ENCODE assay signal across 30 mouse cellular contexts in genomic region chr8:90046779-90047178, GRCm38 (mm10).
A peak's percentile ranks its signal among the peaks of the same experiment; 100 is the strongest.
DNase-seq lines count a peak whose midpoint lies in the region; ATAC-seq and TF ChIP-seq lines count a peak whose summit lies in the region.
"Had no signal": no experiment of that assay in that cellular context is flagged by ENCODE, and none has a peak within 500 bp of the region (broad histone marks: within the 10 kb centered on the region; RNA-seq: fewer than 3 reads in every experiment).

No protein-coding gene starts in this region.

- no peak overlapping the region for H3K27ac ChIP-seq in forebrain, postnatal 0 days (ENCODE audit: low read depth, low read length)
- no peak overlapping the region for H3K27ac ChIP-seq in forebrain, embryonic 13.5 days
- no peak overlapping the region for H3K27ac ChIP-seq in heart, embryonic 13.5 days (replicated peaks)
- H3K27ac ChIP-seq in heart, embryonic 12.5 days (ENCODE audit: poor library complexity, severe bottlenecking) = no peak overlapping the region
- H3K27ac ChIP-seq: embryonic facial prominence, embryonic 13.5 days; gastrocnemius, adult 2 months; hindbrain, embryonic 14.5 days; limb, embryonic 10.5 days; limb, embryonic 15.5 days; liver, embryonic 14.5 days; midbrain, embryonic 10.5 days; neural tube, embryonic 12.5 days had no signal

- no peaks in the 10 kb centered on the region for H3K36me3 ChIP-seq in forebrain, postnatal 0 days (ENCODE audit: insufficient read depth)
- H3K36me3 ChIP-seq in forebrain, embryonic 13.5 days (ENCODE audit: poor library complexity, severe bottlenecking) = no peaks in the 10 kb centered on the region
- H3K36me3 ChIP-seq in heart, embryonic 13.5 days = no peaks in the 10 kb centered on the region
- no peaks in the 10 kb centered on the region for H3K36me3 ChIP-seq in heart, embryonic 12.5 days
- H3K36me3 ChIP-seq: embryonic facial prominence, embryonic 13.5 days; limb, embryonic 10.5 days; limb, embryonic 15.5 days; midbrain, embryonic 10.5 days; neural tube, embryonic 12.5 days had no signal

- ATAC-seq in forebrain, postnatal 0 days = peak; percentile 20; the same call in 1 of the 2 replicates
- no peak for ATAC-seq in forebrain, embryonic 13.5 days
- ATAC-seq in heart, embryonic 13.5 days (ENCODE audit: extremely low read depth, insufficient number of reproducible peaks, low FRiP score, low TSS enrichment) = no peak
- no peak for ATAC-seq in heart, embryonic 12.5 days (ENCODE audit: insufficient number of reproducible peaks, low FRiP score)
- no peak for ATAC-seq in megakaryocyte progenitor cell, adult 5-6 weeks (replicated peaks; ENCODE audit: poor library complexity)
- ATAC-seq: intestine, postnatal 0 days; midbrain, embryonic 16.5 days; Patski had no signal

- TF ChIP-seq POLR2A in brain, embryonic 14.5 days (IDR thresholded peaks at IDR 0.05; ENCODE audit: borderline replicate concordance, extremely low read depth, insufficient read depth, insufficient read length, poor library complexity, severe bottlenecking) = no peak

- no peak for TF ChIP-seq CTCF in forebrain, postnatal 0 days (IDR thresholded peaks at IDR 0.05; ENCODE audit: low read depth)
- no peak for TF ChIP-seq CTCF in brain, embryonic 14.5 days (IDR thresholded peaks at IDR 0.05; ENCODE audit: borderline replicate concordance, extremely low read depth, insufficient read depth, insufficient read length)

- H3K9me3 ChIP-seq in forebrain, postnatal 0 days (ENCODE audit: low read length) = no peaks in the 10 kb centered on the region
- H3K9me3 ChIP-seq in forebrain, embryonic 13.5 days (replicated peaks) = no peaks in the 10 kb centered on the region
- no peaks in the 10 kb centered on the region for H3K9me3 ChIP-seq in heart, embryonic 13.5 days
- no peaks in the 10 kb centered on the region for H3K9me3 ChIP-seq in heart, embryonic 12.5 days (replicated peaks)
- H3K9me3 ChIP-seq: embryonic facial prominence, embryonic 13.5 days; limb, embryonic 10.5 days; limb, embryonic 15.5 days; midbrain, embryonic 10.5 days; neural tube, embryonic 12.5 days had no signal

- H3K4me2 ChIP-seq in forebrain, postnatal 0 days (ENCODE audit: low read depth) = no peak overlapping the region
- no peak overlapping the region for H3K4me2 ChIP-seq in forebrain, embryonic 13.5 days
- H3K4me2 ChIP-seq in heart, embryonic 13.5 days = peak overlapping the region; percentile 33
- no peak overlapping the region for H3K4me2 ChIP-seq in heart, embryonic 12.5 days
- H3K4me2 ChIP-seq: embryonic facial prominence, embryonic 13.5 days; hindbrain, embryonic 14.5 days; limb, embryonic 15.5 days; neural tube, embryonic 12.5 days had no signal

- peak; percentile 35 for DNase-seq in forebrain, postnatal 0 days
- peak; percentile 66 for DNase-seq in brain, embryonic 14.5 days (ENCODE audit: low read depth)
- DNase-seq in heart, postnatal 10 days = peak; percentile 19 to 61
- DNase-seq: adrenal gland, postnatal 10 days; cerebellum, adult 11-12 months; cerebellum, adult 9-11 months; embryo, embryonic 11 days; gastrocnemius, adult 2 months; gastrocnemius, postnatal 36 days; kidney, adult 9 months; kidney, postnatal 10 days; layer of hippocampus, adult 9-11 months; lung, adult 2 months; lung, postnatal 10 days; thymus, postnatal 4 days had no signal

- 21% methylated on average over 9 of the region's 9 CpGs for WGBS in forebrain, postnatal 0 days
- WGBS in forebrain, embryonic 13.5 days = 17% methylated on average over 9 of the region's 9 CpGs
- 35% methylated on average over 9 of the region's 9 CpGs for WGBS in heart, embryonic 13.5 days
- 38% methylated on average over 9 of the region's 9 CpGs for WGBS in heart, embryonic 12.5 days

- H3K4me3 ChIP-seq in forebrain, postnatal 0 days (ENCODE audit: low read depth, low read length) = no peak overlapping the region
- no peak overlapping the region for H3K4me3 ChIP-seq in forebrain, embryonic 13.5 days
- no peak overlapping the region for H3K4me3 ChIP-seq in heart, embryonic 13.5 days
- H3K4me3 ChIP-seq in heart, embryonic 12.5 days = no peak overlapping the region
- H3K4me3 ChIP-seq: embryonic facial prominence, embryonic 13.5 days; gastrocnemius, adult 2 months; limb, embryonic 10.5 days; limb, embryonic 15.5 days; midbrain, embryonic 10.5 days; myocyte; neural tube, embryonic 12.5 days had no signal

- H3K27me3 ChIP-seq in forebrain, postnatal 0 days (ENCODE audit: insufficient read depth, low read length) = no peaks in the 10 kb centered on the region
- no peaks in the 10 kb centered on the region for H3K27me3 ChIP-seq in forebrain, embryonic 13.5 days
- no peaks in the 10 kb centered on the region for H3K27me3 ChIP-seq in heart, embryonic 13.5 days (replicated peaks)
- H3K27me3 ChIP-seq in heart, embryonic 12.5 days (replicated peaks) = no peaks in the 10 kb centered on the region
- H3K27me3 ChIP-seq: embryonic facial prominence, embryonic 13.5 days; limb, embryonic 15.5 days; neural tube, embryonic 12.5 days; Patski had no signal

- no peaks in the 10 kb centered on the region for H3K4me1 ChIP-seq in forebrain, postnatal 0 days (ENCODE audit: insufficient read depth)
- H3K4me1 ChIP-seq in forebrain, embryonic 13.5 days = peaks cover 12% of the 10 kb centered on the region
- H3K4me1 ChIP-seq in heart, embryonic 13.5 days = peaks cover 22% of the 10 kb centered on the region
- H3K4me1 ChIP-seq in heart, embryonic 12.5 days (replicated peaks) = peaks cover 10% of the 10 kb centered on the region
- H3K4me1 ChIP-seq: embryonic facial prominence, embryonic 13.5 days; limb, embryonic 15.5 days; midbrain, embryonic 10.5 days; neural tube, embryonic 12.5 days had no signal

- intact Hi-C loops in heart, postnatal 10 days (cut with DNase I) = no loop called here

- no peak overlapping the region for H3K9ac ChIP-seq in forebrain, postnatal 0 days
- no peak overlapping the region for H3K9ac ChIP-seq in forebrain, embryonic 13.5 days
- H3K9ac ChIP-seq in heart, embryonic 13.5 days = no peak overlapping the region
- no peak overlapping the region for H3K9ac ChIP-seq in heart, embryonic 12.5 days
- H3K9ac ChIP-seq: embryonic facial prominence, embryonic 13.5 days; hindbrain, embryonic 14.5 days; limb, embryonic 15.5 days; liver, embryonic 14.5 days; neural tube, embryonic 12.5 days had no signal
